Mouse (Mus musculus) adrenal gland (tissue): Measurements from ENCODE around the gene Tacr2.

Experiments used
- intact Hi-C: fragments of 180-260 bp; cut with DNase I; formaldehyde crosslinking; loops from one replicate; pipeline ENCODE4 v1.15.1; 2025

Tacr2 gene

GRCm38 (mm10) chr10:62238688-62239087 is 13.6 kb upstream of the Tacr2 start:
- intact Hi-C loops: no loop called here

- intact Hi-C loops: no loop called here
These were observed 13.0 kb upstream of the Tacr2 start for GRCm38 (mm10) chr10:62239270-62239669.

- intact Hi-C loops: no loop called here
These were observed 9.9 kb upstream of the Tacr2 start for GRCm38 (mm10) chr10:62242358-62242757.

GRCm38 (mm10) chr10:62242896-62243295 is 9.3 kb upstream of the Tacr2 start:
- intact Hi-C loops: loop anchor here (1.0 kb wide), 1 partner anchor 56 kb away; no protein-coding TSS in a partner anchor

- intact Hi-C loops: no loop called here
These were observed 8.2 kb upstream of the Tacr2 start for GRCm38 (mm10) chr10:62244067-62244466.

DNA sequence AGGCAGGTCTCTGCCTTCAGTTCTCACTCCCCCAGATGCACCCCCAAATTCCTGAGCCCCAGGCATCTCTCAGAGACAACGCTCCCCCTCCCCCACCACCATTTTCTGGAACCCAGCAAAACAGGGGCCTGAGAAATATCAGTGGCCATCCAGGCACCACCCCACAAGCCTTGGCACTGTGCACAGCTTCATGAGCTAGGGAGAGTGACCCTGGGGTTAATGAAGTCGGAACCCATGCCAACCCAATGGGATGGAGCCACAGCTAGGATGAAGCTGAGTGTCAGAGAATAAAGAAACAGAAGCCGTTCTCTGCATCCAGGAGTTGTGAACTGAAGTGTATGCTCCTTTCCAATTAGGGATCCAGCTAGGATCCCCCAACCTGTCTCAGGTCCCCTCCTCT is 5.1 kb upstream of the Tacr2 start:
- intact Hi-C loops: loop anchor here (2.0 kb wide), 1 partner anchor 140 kb away; no protein-coding TSS in a partner anchor

DNA sequence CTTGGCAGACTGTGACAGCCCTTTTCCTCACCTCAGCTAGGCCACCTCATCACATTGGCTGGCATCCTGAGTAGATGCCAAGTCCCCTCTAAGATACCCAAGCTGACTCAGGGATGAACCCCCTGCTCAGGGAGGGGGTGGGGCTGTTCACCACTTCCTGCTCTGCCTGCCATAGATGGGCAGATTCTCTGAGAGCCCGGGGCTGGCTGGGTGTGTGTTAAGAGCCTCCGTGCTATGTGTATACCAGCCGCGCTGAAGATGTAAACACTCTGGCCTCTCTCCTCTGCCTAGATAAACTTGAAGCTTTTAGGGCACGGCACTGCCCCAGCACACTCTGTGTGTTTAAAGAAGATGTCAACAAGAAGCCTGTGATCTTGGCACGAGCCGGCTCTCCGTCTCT is 4.4 kb upstream of the Tacr2 start:
- intact Hi-C loops: loop anchor here (2.0 kb wide), 1 partner anchor 141 kb away; no protein-coding TSS in a partner anchor

GRCm38 (mm10) chr10:62252496-62253235 is 428 bp downstream of the Tacr2 start:
- intact Hi-C loops: no loop called here

- intact Hi-C loops: no loop called here
These were observed 6.1 kb downstream of the Tacr2 start for GRCm38 (mm10) chr10:62258298-62258697.

DNA sequence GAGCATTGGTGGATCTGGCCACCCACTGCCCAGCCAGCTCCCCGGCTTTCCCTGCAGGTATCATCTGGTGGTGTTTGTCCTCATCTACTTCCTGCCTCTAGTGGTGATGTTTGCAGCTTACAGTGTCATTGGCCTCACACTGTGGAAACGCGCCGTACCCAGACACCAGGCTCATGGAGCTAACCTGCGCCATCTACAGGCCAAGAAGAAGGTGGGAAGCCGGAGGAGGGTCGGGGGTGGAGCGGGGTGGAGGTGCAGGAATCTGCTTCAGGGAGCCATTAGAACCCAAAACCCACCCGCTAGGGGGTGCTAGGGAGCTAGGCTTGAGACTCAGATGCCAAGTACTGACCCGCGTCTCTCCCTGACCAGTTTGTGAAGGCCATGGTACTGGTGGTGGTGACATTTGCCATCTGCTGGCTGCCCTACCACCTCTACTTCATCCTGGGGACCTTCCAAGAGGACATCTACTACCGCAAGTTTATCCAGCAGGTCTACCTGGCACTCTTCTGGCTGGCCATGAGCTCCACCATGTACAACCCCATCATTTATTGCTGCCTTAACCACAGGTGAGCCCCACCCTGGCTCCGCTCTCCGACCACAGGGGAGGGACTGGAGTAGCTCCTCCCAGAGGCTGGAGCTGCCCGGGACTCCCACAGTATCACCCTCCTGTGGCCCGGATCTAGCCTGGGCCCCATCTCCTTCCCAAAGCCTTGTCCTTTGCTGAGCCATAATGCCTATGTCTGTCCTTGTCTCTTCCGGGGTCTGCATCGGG is 9.1 kb downstream of the Tacr2 start:
- intact Hi-C loops: no loop called here

- intact Hi-C loops: no loop called here
These were observed 12.1 kb downstream of the Tacr2 start for GRCm38 (mm10) chr10:62264299-62264698.

DNA sequence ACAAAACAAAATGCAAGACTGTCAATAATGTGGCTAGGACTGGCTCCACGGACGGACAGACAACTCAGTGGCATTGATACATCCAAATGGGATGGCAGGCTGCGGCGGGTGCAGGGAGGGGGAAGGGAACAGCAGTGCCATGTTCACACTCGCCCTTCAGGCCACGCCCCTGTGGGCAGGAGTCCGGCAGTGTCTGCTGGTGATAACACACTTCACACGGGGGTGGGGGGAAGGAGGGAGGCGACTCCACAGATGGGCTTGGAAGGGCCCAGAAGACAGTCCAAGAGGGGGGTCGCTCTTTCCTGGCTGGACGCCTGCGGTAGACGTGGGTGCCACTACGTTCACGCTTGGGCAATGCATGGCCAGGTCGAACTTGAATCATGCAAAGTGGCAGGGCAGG is 17.0 kb downstream of the Tacr2 start:
- intact Hi-C loops: no loop called here

DNA sequence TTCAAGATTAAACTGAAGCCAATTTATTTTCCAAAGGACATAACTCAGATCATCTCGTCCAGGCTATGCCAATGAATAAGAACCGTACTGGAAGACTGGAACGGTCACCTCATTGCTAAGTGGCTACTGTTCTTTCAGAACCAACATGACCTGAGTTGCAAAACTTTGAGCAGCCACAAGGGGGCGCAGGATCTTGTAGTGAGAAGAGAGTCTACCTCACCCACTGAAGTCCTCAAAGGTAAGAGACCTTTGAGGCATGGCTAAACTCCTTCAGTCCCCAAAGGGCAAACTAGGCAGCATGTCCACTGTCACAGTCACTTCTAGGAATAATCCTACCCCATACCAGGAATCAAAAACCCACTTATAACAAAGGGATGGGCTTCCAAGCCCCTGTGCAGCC is 23.0 kb downstream of the Tacr2 start:
- intact Hi-C loops: loop anchor here (2.0 kb wide), 1 partner anchor 136 kb away; no protein-coding TSS in a partner anchor

- intact Hi-C loops: no loop called here
These were observed 25.5 kb downstream of the Tacr2 start for GRCm38 (mm10) chr10:62277499-62278293.

GRCm38 (mm10) chr10:62279066-62279465 is 26.8 kb downstream of the Tacr2 start:
- intact Hi-C loops: no loop called here

DNA sequence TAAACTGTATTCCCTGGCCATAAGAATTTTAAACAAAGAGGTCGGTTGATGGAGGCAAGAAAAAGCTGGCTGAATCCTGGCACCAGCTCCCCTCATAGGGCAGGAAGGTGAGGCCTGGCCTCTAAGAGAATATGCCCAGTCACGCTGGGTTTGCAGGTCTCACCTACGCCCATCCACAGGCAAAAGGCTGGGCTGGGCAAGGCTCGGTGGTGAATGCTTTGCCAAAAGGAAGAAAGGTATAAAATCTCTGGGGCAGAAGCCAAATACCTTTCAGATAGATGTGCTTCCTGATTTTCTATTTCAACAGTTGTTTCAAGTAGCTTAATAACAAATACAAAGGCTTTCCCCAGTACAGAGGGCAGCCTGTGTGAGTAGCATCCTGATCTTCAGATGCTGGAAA is 27.4 kb downstream of the Tacr2 start:
- intact Hi-C loops: no loop called here

- intact Hi-C loops: no loop called here
These were observed 30.5 kb downstream of the Tacr2 start for GRCm38 (mm10) chr10:62282782-62283181.

- intact Hi-C loops: no loop called here
These were observed 31.1 kb downstream of the Tacr2 start for GRCm38 (mm10) chr10:62283206-62283792.

DNA sequence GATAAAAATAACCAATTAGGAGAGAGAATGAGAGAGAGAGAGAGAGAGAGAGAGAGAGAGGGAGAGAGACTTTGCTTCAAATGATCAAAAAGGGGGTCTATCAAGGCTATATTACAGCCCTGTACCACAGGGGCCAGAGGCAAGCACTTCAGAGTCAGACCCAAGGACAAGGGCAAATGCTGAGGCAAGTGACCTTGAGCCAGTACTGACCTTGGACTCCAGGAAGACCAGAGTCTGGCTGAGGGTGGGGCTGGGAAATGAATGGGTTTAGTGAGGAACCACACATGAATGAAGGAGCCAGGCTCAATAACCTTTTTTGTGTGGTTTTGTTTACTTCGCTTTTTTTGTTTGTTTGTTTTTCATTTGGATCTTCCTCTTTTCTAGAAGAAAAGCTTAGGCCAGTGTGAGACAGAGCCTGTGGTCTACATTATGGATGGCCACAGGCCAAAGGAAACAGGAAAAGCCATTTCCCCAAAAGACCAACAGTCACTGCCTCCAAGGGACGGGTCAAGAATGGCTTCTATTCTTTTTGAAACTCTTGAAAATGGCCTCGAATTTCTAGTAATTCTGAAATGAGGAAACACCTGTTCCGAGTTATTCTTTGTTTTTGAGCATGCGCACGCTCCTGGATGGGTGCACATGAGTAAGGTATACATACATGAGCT is 35.4 kb downstream of the Tacr2 start:
- intact Hi-C loops: no loop called here

- intact Hi-C loops: no loop called here
These were observed 41.9 kb downstream of the Tacr2 start for GRCm38 (mm10) chr10:62294112-62294511.
